Mouse (Mus musculus) 3134 (cell line): Measurements from ENCODE around the gene Nup98.

Source experiments
- DNase-seq: peaks from one replicate; pipeline ENCODE4 v3.0.0-alpha.2; 2011; ENCODE audit warnings: low spot score; ENCODE audit not compliant: insufficient read length; ENCODE audit errors: extremely low read depth

The Nup98 gene

DNA sequence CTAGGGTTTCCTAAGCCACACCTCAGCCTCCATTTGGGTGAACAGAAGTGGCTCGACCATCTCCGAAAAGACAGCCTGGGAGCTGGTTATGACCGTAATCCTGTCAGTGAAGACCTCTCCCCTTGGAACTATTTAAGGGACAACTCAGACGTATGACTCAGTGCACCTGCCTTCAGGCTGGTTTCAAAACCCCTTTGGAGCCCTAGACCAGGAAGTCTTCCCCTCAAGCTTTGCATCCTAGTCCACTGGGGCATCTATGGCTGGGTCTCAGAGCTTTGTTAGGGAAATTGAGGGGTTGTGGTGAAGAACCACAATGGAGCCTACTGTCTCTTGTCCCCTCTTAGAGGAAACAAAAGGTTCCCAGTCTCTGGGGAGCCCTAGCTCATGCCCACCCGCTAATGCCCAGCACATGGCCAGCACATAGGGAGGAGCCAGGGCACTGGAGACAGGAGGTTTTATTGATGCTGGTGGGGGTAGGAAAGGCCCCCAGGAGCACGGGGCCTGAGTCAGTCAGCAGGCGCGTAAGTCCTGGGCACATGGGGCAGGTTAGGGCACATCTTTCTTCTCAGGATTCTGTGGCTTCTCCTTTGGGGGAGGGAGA is 28.8 kb upstream of the Nup98 start:
- no peak for DNase-seq

GRCm38 (mm10) chr7:102233059-102233458 is 23.1 kb upstream of the Nup98 start:
- DNase-seq, result no peak

DNA sequence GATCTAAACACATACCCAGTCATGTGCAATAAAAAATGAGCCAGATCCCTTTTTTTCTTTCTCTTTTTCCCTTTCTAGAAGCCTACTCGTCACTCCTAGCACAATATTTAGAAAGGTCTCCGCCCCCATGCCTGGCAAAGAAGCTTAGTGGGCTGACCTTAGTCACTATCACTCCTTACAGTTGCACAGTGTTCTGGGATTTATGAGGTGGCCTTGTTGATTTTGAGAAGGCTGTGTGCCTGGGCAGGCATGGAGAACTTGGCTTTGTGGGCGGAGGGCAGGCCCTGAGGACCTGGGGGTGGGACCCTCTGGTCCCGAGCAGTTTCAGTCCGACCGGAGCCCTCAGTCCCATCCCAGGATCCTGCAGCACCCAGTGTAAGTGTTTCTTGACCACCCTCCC is 19.8 kb upstream of the Nup98 start:
- no peak for DNase-seq

GRCm38 (mm10) chr7:102228049-102228670 is 18.2 kb upstream of the Nup98 start:
- no peak for DNase-seq

GRCm38 (mm10) chr7:102226051-102226450 is 16.1 kb upstream of the Nup98 start:
- DNase-seq, result no peak

DNA sequence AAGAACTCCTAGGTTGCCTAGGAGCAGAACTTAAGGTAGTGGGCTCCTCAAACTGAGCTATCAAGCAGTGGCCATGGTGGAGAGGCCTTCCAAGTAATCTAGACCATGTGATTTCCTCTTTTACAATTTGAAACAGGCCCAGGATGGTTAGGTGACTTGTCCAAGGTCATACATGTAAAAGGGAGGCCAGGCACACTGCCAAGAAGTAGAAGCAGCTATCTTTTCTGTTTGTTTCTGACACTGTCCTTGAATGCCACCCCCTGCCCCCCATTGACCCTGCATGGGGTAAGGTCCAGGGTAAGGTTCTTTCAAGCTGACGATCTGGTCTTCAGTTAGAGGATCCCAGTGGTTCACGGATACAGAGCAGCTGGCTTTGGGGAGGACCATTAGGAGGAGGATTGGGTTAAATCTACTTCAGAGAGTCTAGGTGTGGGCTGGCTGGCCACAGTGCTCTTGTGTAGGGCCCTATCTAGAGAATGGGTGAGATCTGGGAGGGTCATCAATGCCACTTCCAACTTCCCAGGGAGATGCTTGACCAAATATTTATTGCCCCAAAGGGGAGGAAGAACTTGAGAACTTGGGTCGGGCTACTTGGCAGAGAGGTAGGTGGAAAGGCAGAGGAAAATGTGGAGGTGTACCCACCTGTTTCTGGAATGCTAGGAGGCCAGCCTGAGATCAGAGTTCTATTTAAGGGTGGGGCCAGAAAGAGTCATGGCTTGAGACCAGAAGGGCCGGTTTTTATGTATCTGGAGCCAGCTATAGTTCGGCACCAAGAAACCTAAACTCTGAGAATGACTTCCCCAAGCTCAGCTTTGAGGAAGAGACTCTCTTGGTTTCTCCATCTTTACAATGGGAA is 14.1 kb upstream of the Nup98 start:
- DNase-seq, result no peak

DNA sequence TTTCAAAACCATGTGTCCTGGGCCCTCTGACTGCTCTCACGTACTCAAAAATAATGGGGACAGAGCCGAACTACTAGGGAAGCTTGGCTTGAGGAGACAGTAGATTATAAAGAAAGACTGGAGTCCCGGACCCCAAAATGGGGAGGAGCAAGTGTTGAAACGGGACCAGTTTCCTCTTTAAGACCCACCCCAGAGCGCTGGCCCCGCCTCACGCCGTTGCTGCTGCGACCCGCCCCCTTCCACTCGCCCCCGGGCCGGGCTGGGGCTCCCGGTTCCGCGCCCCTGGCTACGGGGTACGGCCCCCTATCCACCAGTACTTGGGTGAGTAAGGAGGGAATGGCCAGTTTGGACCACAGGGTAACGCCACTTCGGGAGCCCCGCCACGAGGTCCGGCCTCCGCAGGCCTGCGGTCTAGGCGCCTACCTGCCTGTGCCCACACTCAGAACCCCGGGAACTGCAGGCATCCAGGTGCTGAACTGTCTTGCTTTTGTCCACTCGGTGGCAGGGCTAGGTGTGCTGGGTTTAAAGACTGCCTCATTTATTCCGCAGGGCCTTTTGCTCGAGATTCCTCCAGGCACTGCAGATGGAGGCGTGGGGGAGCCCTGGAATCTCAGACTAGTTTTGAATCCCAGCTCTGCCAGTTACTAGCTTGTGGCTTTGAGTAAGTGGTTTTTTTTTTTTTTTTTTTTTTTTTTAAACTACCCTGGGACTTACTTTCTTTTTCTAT is 13.0 kb upstream of the Nup98 start:
- DNase-seq, result peak; percentile 70

- DNase-seq, result peak; percentile 68
Measured at GRCm38 (mm10) chr7:102222336-102222735, 12.4 kb upstream of the Nup98 start.

DNA sequence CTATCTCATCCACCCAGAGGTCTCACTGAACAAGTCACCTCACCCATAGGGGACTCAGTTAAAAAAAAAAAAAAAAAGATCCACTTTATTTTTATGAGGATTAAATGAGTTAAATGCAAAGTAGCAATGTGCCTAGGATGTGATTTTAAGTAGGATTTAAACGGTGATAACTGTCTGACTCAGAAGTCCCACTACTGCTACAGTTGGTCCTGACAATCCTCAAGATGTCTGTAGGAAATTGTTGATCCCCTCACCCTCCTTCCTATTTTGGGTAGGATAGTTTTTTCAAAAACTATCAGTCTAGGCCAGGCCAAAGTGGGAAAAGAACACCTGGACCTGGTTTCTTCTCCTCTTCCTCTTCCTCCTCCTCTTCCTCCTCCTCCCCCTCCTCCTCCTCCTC is 11.9 kb upstream of the Nup98 start:
- no peak for DNase-seq

GRCm38 (mm10) chr7:102211071-102211470 is 1.1 kb upstream of the Nup98 start:
- no peak for DNase-seq

- DNase-seq, result no peak
Measured at GRCm38 (mm10) chr7:102208806-102209363, 1.1 kb downstream of the Nup98 start.

DNA sequence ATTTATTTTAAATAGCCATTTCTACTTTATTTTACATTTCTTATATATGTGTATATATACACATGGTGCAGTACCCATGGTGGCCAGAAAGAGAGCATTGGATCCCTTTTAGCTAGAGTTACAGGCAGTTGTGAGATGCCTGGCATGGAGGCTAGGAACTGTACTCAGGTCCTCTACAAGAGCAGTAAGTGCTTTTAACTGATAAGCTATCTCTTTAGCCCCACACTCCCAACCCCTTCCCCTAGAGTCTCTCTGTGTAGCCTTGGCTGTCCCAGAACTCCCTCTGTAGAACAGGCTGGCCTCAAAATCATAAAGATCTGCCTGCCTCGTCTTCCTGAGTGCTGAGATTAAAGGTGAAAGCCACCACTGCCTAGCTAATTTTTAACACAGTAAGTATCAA is 4.3 kb downstream of the Nup98 start:
- no peak for DNase-seq

DNA sequence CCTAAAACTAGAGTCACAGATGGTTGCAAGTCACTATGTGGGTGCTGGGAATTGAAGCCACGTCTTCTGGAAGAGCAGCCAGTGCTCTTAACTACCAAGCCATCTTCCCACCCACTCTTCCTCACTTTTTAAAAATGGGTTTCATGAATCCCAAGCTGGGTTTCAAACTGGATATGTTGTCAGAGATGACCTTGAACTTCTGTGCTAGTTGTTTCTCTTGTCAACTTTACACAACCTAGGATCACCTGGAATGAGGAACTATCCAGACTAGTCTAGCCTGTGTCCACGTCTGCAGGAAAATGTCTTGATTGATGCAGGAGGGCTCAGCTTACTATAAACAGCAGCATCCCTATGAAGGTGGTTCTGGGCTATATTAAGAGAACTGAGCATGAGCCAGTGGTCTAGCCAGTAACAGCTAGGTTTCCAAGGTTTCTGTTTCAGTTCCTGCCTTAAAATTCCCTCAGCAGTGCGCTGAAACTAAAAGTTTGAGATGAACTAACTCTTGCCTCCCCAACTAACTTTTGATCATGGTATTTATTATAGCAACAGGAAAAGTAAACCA is 5.6 kb downstream of the Nup98 start:
- DNase-seq, result no peak

DNA sequence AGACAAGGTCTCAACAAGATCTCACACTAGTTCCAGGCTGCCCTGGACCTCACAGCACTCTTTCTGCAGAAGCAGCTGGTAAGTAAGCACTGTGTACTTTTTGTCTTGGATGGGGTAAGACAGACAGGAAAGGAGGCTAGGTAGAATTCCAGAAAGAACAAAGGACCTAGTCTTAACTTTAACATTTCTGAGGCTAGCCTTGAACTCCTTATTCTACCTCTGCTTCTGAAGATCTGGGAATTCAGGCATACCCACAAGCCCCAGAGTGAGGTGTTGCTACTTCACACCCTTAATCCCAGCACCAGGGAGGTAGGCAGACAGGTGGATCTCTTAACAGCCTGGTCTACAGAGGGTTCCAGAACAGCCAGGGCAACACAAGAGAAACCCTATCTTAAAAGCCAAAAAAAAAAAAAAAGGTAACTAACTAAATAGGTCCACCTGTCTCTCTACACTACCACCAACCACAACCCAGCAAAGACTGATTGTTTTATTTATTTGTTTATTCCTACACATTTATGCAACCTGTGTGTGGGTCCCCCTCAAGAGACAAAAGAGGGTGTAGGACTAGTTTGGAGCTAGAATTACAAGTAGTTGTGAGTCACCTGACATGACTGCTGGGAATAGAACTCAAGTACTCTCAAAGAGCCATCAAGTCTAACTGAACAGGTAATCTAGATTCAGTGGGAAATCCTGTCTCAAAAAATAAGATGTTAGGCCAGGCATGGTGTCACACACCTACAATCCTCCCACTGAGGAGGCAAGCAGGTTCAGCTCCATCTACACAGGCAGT is 8.8 kb downstream of the Nup98 start:
- DNase-seq, result no peak

GRCm38 (mm10) chr7:102200576-102200975 is 9.4 kb downstream of the Nup98 start:
- no peak for DNase-seq

DNA sequence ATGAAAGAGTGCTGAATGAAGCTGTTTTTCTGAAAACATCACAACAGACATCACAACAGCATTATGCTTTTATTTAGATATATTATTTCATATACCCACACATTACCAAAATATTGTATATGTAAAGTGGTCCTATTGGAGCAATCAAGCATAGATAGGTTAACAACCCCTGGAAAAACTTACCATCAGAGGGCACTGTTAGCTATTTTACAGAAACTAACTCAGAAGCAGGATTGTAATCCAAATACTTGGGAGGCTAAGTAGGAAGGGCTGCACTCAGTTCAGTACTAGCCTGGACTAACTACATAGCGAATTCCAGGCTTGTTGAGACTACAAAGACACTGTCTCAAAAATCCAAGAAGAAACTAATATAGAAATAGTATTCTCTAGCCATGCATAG is 17.6 kb downstream of the Nup98 start:
- no peak for DNase-seq

GRCm38 (mm10) chr7:102183849-102184248 is 26.1 kb downstream of the Nup98 start:
- DNase-seq, result no peak

DNA sequence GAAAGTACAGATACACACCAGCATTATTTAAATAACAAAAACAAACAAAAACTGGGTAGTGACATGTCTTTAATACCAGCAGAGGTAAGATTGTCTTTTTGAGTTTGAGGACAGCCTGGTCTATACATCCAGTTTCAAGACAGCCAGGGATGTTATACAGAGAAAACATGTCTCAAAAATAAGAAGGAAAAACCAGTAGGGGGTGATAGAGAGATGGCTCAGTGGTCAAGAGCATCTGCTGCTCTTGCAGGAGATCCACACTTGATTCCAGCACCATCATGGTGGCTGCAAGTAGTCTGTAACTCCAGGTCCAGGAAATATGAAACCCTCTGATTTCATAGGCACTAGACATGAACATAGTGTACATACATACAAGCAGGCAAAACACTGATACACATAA is 39.7 kb downstream of the Nup98 start:
- DNase-seq, result peak; percentile 6

- no peak for DNase-seq
Measured at GRCm38 (mm10) chr7:102153691-102154090, 56.3 kb downstream of the Nup98 start.

GRCm38 (mm10) chr7:102137898-102138297 is 72.1 kb downstream of the Nup98 start:
- DNase-seq, result no peak
